Mouse (Mus musculus) limb, embryonic 14.5 days (tissue): ENCODE data around the gene Bcl7c. TPM values are rescaled to one million over a fixed set of nuclear protein-coding genes. Genes with fewer than 3 reads are reported as not detected.

Source experiments
- ATAC-seq: fragments of 200-750 bp; cut with Nextera tagmentation; 2 replicates; pipeline ENCODE4 v1.8.0; 2017; ENCODE audit warnings: low read depth, moderate number of reproducible peaks, moderate TSS enrichment; ENCODE audit not compliant: low FRiP score
- DNase-seq: peaks from one replicate; pipeline ENCODE4 v3.0.0-alpha.2; 2015; ENCODE audit warnings: low spot score
- H3K27ac ChIP-seq: fragments of 300-500 bp; sonication (generic); replicated peaks from 2 replicates; pipeline ENCODE4 v1.5.1; 2014; ENCODE audit warnings: low read depth, mild to moderate bottlenecking, low read length, moderate library complexity, mixed read lengths
- H3K27me3 ChIP-seq: fragments of 300-500 bp; sonication (generic); 2 replicates; pipeline ENCODE4 v1.6.1; 2014; ENCODE audit warnings: low read length, mixed read lengths; ENCODE audit not compliant: control insufficient read depth, insufficient read depth
- H3K36me3 ChIP-seq: fragments of 300-500 bp; sonication (generic); 2 replicates; pipeline ENCODE4 v1.6.1; 2014; ENCODE audit warnings: mild to moderate bottlenecking, low read length, moderate library complexity, mixed read lengths; ENCODE audit not compliant: control insufficient read depth, insufficient read depth
- H3K4me1 ChIP-seq: fragments of 300-500 bp; sonication (generic); 2 replicates; pipeline ENCODE4 v1.6.1; 2014; ENCODE audit warnings: antibody characterized with exemption, low read length, mixed read lengths; ENCODE audit not compliant: control insufficient read depth, insufficient read depth
- H3K4me2 ChIP-seq: fragments of 300-500 bp; sonication (generic); replicated peaks from 2 replicates; pipeline ENCODE4 v1.6.1; 2014; ENCODE audit warnings: low read depth, mild to moderate bottlenecking, low read length, moderate library complexity; ENCODE audit not compliant: severe bottlenecking
- H3K4me3 ChIP-seq: fragments of 300-500 bp; sonication (generic); replicated peaks from 2 replicates; pipeline ENCODE4 v1.5.1; 2014; ENCODE audit warnings: low read length
- H3K9ac ChIP-seq: fragments of 300-500 bp; sonication (generic); 2 replicates; pipeline ENCODE4 v1.6.1; 2014; ENCODE audit warnings: mild to moderate bottlenecking, low read depth, low read length, moderate library complexity; ENCODE audit not compliant: severe bottlenecking
- H3K9me3 ChIP-seq: fragments of 300-500 bp; sonication (generic); 2 replicates; pipeline ENCODE4 v1.6.1; 2016; ENCODE audit warnings: low read length; ENCODE audit not compliant: control insufficient read depth
- POLR2A ChIP-seq: fragments of 200-500 bp; IDR thresholded peaks from 2 replicates; pipeline ENCODE4 v1.8.0; 2012; ENCODE audit warnings: inconsistent platforms, mild to moderate bottlenecking, moderate library complexity, borderline replicate concordance; ENCODE audit not compliant: insufficient read depth, insufficient read length; ENCODE audit errors: extremely low read depth
- WGBS: fragments of 180-500 bp; shearing (Covaris S2); extraction: QIAGEN DNeasy Blood & Tissue Kit; methylation state at CpG from one replicate; pipeline ENCODE4 v1.1.7; 2014; 5-methylcytosine and 5-hydroxymethylcytosine counted together
- polyA plus RNA-seq, 2 experiments: library from polyadenylated mRNA; depleted of rRNA in 1 of 2; stranded (reverse) in 1 of 2; unstranded in 1 of 2; fragments of >200 nt; fragmentation: Nextera tagmentation in 1 of 2; extraction: Ambion mirVana in 1 of 2; gene quantifications; 2 replicates each; pipeline versions ENCODE4 v1.2.1 to v1.2.3; 2012 to 2014

Gene Bcl7c
- polyA plus RNA-seq, 2 experiments, result 90.0 to 102 TPM

DNA sequence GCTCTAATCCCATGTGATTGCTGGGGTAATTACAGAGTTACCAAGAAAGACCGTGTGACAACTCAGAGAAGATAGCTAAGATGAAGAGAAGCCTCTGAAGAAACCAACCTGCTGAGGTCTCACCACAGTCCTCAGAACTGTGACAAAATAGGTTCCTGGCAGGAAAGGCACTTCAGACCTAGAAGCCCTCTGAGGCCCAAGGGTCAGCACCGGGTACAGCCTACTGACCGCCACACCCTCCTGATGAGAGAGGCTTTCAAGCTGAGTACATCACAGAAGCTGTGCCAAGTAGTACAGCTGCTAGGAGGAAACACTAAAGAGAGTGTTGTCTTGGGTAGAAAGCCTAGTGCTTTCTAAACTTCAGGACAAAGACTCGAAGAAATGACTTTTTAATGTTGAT, 36.0 kb downstream of the Bcl7c start:
- Histone ChIP-seq H3K4me1 (no peaks in the 10 kb centered on the region), H3K36me3 (peaks cover 8% of the 10 kb centered on the region; the same call in 1 of the 2 replicates), H3K27me3 (no peaks in the 10 kb centered on the region), H3K27ac (no peak overlapping the region), H3K9me3 (no peaks in the 10 kb centered on the region), H3K4me3 (no peak overlapping the region), H3K9ac (no peak overlapping the region), H3K4me2 (no peak overlapping the region)
- TF ChIP-seq POLR2A, result no peak
- DNase-seq (no peak), ATAC-seq (no peak)
- 69% methylated on average over 4 of the region's 4 CpGs for WGBS

DNA sequence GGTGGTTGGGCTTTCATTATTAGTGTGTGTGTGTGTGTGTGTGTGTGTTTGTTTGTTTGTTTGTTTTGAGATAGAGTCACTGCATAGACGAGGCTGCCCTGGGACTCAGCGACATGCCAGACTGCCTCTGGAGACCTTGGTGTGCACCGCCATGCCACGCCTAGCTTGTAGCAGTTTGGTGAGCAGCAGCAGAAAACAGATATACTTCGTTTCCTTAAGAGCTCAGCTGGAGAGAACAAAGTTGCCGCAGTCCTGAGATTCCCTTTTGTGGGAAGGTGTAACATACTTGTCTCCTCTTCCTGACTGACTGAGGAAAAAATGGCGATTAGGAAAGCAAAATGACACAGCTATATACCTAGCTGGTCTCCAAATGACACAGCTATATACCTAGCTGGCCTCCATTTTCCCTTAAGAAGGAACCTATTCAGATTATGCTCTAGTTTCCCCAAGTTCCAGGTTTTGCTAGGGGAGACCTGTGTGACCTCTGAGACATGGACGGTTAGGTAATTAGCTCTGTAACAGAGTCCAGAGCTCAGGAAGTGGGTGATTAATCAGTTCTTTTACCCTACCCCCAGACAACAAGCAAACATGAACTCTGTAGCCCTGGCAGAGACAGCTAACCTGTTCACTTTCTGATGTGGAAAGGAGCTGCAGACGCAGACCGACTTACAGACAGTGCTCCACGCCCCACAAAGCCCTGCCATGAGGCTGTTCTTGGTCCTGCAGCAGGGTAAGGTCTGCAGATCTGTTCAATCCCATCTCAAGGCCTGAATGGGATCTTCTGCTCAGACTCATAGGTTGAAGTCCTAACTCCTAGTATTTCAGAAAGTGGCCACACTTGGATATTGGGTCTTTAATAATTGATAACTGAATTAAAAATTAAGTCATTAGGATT, 36.6 kb downstream of the Bcl7c start:
- H3K9ac ChIP-seq, result no peak overlapping the region
- H3K4me1 ChIP-seq, result no peaks in the 10 kb centered on the region
- H3K9me3 ChIP-seq, result no peaks in the 10 kb centered on the region
- no peak overlapping the region for H3K4me3 ChIP-seq
- 58% methylated on average over 11 of the region's 11 CpGs for WGBS
- no peaks in the 10 kb centered on the region for H3K27me3 ChIP-seq
- peaks cover 12% of the 10 kb centered on the region for H3K36me3 ChIP-seq
- DNase-seq, result no peak
- no peak for TF ChIP-seq POLR2A
- no peak overlapping the region for H3K4me2 ChIP-seq
- no peak overlapping the region for H3K27ac ChIP-seq
- ATAC-seq, result no peak

DNA sequence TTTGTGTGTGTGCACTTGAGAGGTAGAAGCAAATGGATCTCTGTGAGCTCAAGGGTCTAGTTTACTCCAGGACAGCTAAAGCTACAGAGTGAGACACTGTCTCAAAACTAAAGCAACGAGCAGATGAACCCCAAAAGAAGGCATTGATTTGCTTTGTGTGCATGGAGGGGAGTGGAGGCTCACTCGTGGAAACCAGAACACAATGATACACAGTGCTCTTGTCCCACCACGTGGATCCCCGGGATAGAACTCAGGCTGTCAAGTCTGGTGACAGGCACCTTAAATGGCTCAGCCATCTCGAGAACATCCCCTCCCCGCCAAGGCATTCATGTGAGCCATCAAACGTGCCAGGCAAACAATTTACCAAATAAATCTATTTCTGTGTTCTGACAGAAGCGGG, 41.6 kb downstream of the Bcl7c start:
- no peak overlapping the region for H3K27ac ChIP-seq
- no peak overlapping the region for H3K9ac ChIP-seq
- H3K9me3 ChIP-seq, result no peaks in the 10 kb centered on the region
- no peaks in the 10 kb centered on the region for H3K27me3 ChIP-seq
- whole genome bisulfite sequencing, result 85% methylated on average over 8 of the region's 8 CpGs
- H3K4me3 ChIP-seq, result no peak overlapping the region
- H3K4me2 ChIP-seq, result no peak overlapping the region
- DNase-seq (no peak), ATAC-seq (no peak)
- TF ChIP-seq POLR2A, result no peak
- H3K36me3 ChIP-seq, result peaks cover 56% of the 10 kb centered on the region
- H3K4me1 ChIP-seq, result no peaks in the 10 kb centered on the region

DNA sequence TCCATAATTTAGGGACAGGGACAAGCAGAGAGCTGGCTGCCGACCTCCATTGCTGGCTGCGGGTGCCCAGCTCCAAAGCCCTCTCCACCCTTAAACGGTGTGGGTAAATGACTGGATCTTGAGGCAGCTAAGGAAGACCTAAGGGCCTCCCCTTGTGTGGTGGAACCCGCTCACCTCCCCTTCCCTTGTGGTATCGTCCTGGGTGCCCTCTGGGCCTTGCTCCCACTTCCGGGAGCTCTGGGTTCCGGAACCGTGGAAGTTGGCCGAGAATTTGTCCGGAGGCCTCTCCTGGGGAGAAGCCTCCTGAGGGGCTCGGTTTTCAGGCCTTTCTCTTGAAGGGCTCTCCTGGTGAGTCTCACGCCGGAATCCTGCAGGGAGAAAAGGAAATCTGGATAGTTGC, 42.1 kb downstream of the Bcl7c start:
- no peaks in the 10 kb centered on the region for H3K4me1 ChIP-seq
- no peak for DNase-seq

DNA sequence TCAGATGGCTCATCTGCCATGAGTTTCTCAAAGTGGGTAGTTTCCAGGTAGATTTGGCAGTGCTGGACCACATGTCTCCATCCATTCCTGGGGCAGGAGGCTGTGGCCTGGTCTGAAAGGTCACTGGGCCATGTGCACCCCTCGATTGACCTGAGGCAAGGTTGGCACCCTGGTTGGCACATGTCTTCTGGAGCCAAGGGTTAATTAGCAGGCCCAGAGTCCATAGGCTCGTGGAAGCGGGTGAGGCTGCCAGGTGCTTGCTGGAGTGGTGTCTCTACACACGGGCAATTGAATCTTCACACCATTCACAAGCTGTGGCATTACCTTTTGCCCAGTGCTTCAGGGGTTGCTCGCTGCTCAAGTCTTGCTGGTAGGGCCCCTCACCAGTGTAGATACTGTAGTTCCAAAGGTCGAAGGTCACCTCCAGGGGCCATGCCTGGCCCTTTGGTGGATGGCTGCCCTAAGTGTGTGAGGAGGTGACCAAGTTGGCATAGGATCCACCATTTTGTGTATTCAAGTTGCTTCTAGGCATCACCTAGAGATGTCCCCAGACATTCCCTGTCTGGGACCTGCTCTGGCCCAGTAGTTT, 42.6 kb downstream of the Bcl7c start:
- Histone ChIP-seq H3K9ac (no peak overlapping the region), H3K9me3 (no peaks in the 10 kb centered on the region), H3K27ac (no peak overlapping the region), H3K27me3 (no peaks in the 10 kb centered on the region), H3K36me3 (peaks cover 63% of the 10 kb centered on the region), H3K4me1 (no peaks in the 10 kb centered on the region), H3K4me3 (no peak overlapping the region), H3K4me2 (no peak overlapping the region)
- ATAC-seq, result no peak
- no peak for DNase-seq
- 93% methylated on average over 6 of the region's 6 CpGs for WGBS
- TF ChIP-seq POLR2A, result no peak

More for the DNA sequence above, 42.1 kb downstream of the Bcl7c start:
- H3K27me3 ChIP-seq, result no peaks in the 10 kb centered on the region
- no peak overlapping the region for H3K4me3 ChIP-seq
- H3K9ac ChIP-seq, result no peak overlapping the region
- no peak for ATAC-seq
- TF ChIP-seq POLR2A, result no peak
- H3K27ac ChIP-seq, result no peak overlapping the region
- 90% methylated on average over 13 of the region's 13 CpGs for WGBS
- H3K4me2 ChIP-seq, result no peak overlapping the region
- peaks cover 61% of the 10 kb centered on the region for H3K36me3 ChIP-seq
- H3K9me3 ChIP-seq, result no peaks in the 10 kb centered on the region
